Mouse (Mus musculus): ENCODE measurements at regions not wholly inside any gene's neighbourhood (a gene's known extent, or its start where the extent isn't known, plus 50 kb on each side); places are given as distances from the start of the nearest gene placed in this dataset.
A peak's percentile ranks its signal among the peaks of the same experiment; 100 is the strongest.

DNA sequence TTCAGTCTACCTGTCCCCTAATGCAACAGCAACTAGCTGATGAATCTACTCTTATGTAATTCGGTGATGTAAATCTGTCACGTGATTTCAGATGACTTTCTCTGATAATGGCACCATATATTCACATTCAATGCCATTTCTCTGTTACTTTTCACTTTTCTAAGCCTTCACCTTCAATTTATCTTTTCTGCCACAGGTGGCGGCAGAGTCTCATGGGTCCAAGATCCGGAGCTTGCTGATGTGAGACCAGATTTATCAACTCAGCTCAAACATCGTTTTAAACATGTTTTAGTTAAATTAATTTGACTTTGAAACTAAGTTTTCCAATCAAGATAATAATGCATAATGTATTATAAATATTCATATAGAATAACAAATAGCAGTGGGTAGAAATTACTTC is 148.4 kb upstream of the Cadm2 start:
- Histone ChIP-seq H3K4me3 (replicated peaks in 1 of 3; ENCODE audit: low read depth in 2 of 3, low read length in 2 of 3, poor library complexity in 1 of 3) (no peak overlapping the region), H3K9me3 (replicated peaks; ENCODE audit: low read length) (peaks cover 34% of the 10 kb centered on the region), H3K4me1 (ENCODE audit: control insufficient read depth in 1 of 2, insufficient read depth in 2 of 2) (no peaks in the 10 kb centered on the region), H3K27me3 (replicated peaks) (no peaks in the 10 kb centered on the region), H3K27ac (ENCODE audit: insufficient read depth, low read depth) (no peak overlapping the region), H3K36me3 (replicated peaks in 1 of 2; ENCODE audit: control insufficient read depth in 1 of 2, insufficient read depth in 1 of 2, low read length in 1 of 2) (no peaks in the 10 kb centered on the region), H3K79me2 (replicated peaks; ENCODE audit: control insufficient read depth, extremely low read depth, insufficient read depth, poor library complexity, severe bottlenecking) (no peaks in the 10 kb centered on the region), H3K9ac (ENCODE audit: insufficient read depth, low read depth) (no peak overlapping the region), H3K4me2 (ENCODE audit: insufficient read depth, low read depth, poor library complexity, severe bottlenecking) (no peak overlapping the region)
- dilution Hi-C loops (cut with MboI; ENCODE audit: extremely low pct_ligation_motif_present, extremely low pct_unique_long_range_greater_than_20kb, low sequenced_read_pairs) = no loop called here
- no peak for DNase-seq (ENCODE audit: extremely low read depth)
- TF ChIP-seq RAD21 (IDR thresholded peaks at IDR 0.05; ENCODE audit: low read depth, low read length) (peak; percentile 7), CTCF (conservative IDR thresholded peaks at IDR 0.05 in 1 of 2, IDR thresholded peaks at IDR 0.05 in 1 of 2; ENCODE audit: low read depth in 2 of 2, low read length in 2 of 2) (peak in 1 of 2 experiments; percentile 23; a peak in 2 of 4 replicates), USF2 (conservative IDR thresholded peaks at IDR 0.05; ENCODE audit: low read depth, low read length) (no peak)
- in situ Hi-C loops (cut with MboI; ENCODE audit: low pct_ligation_motif_present, low pct_unique_long_range_greater_than_20kb, low sequenced_read_pairs) = no loop called here

DNA sequence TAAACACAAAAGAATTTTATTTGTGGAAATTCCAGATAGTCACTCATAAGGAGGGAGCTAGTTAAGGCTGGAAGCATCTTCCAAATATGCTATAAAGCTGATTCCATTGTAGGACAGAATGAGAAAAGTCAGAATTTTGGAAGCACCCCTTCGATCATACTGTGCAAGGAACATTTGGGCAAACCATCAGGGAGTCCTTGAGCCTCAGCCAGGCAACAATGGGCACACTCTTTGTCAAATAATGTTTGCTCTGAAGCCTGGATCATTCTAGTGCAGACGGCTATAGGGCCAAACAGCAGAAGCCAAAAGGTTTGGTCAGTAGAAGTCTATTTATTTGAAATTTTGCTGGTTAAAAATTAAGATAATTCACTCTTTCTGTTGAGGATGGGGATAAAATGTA is 114.7 kb upstream of the Cadm2 start:
- no peaks in the 10 kb centered on the region for H3K79me2 ChIP-seq (replicated peaks; ENCODE audit: control insufficient read depth, extremely low read depth, insufficient read depth, poor library complexity, severe bottlenecking)
- H3K36me3 ChIP-seq (replicated peaks in 1 of 2; ENCODE audit: control insufficient read depth in 1 of 2, insufficient read depth in 1 of 2, low read length in 1 of 2) = no peaks in the 10 kb centered on the region
- no peak overlapping the region for H3K27ac ChIP-seq (ENCODE audit: insufficient read depth, low read depth)
- in situ Hi-C loops (cut with MboI; ENCODE audit: low pct_ligation_motif_present, low pct_unique_long_range_greater_than_20kb, low sequenced_read_pairs) (no loop called here), dilution Hi-C loops (cut with MboI; ENCODE audit: extremely low pct_ligation_motif_present, extremely low pct_unique_long_range_greater_than_20kb, low sequenced_read_pairs) (no loop called here)
- no peak overlapping the region for H3K9ac ChIP-seq (ENCODE audit: insufficient read depth, low read depth)
- no peak overlapping the region for H3K4me2 ChIP-seq (ENCODE audit: insufficient read depth, low read depth, poor library complexity, severe bottlenecking)
- peaks cover 27% of the 10 kb centered on the region for H3K9me3 ChIP-seq (replicated peaks; ENCODE audit: low read length)
- TF ChIP-seq MAZ (IDR thresholded peaks at IDR 0.05; ENCODE audit: low read depth, low read length) (no peak), BHLHE40 (IDR thresholded peaks at IDR 0.05; ENCODE audit: low read depth, low read length) (no peak), HCFC1 (IDR thresholded peaks at IDR 0.05; ENCODE audit: low read depth, low read length) (no peak), CHD2 (IDR thresholded peaks at IDR 0.05; ENCODE audit: low read length) (no peak), MYC (IDR thresholded peaks at IDR 0.05; ENCODE audit: low read depth, low read length) (no peak), USF1 (IDR thresholded peaks at IDR 0.05; ENCODE audit: low read depth, low read length) (no peak), JUND (conservative IDR thresholded peaks at IDR 0.05; ENCODE audit: low read depth, low read length) (no peak), RCOR1 (conservative IDR thresholded peaks at IDR 0.05; ENCODE audit: low read depth, low read length) (no peak)
- H3K4me1 ChIP-seq (ENCODE audit: control insufficient read depth in 1 of 2, insufficient read depth in 2 of 2) = no peaks in the 10 kb centered on the region
- DNase-seq (ENCODE audit: extremely low read depth) = no peak
- no peak overlapping the region for H3K4me3 ChIP-seq (replicated peaks in 1 of 3; ENCODE audit: low read depth in 2 of 3, low read length in 2 of 3, poor library complexity in 1 of 3)
- no peaks in the 10 kb centered on the region for H3K27me3 ChIP-seq (replicated peaks)

DNA sequence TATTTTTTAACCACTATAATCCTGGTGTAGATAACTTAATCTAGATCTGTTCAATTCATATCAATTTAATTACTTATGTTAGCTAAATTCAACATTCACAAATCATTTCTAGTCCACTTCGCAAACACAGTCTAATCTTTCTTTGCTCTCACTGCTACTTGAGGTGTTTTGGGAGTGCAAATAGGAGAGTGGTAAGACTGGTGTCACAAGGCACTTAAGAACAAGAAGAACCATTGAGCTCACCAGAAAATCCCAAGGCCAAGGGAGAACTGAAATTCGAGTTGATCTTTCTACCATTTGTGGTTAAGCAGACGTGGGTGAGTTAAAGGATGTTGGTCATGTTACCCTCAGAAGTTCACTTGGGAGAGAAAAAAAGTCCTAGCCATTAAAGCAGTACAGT is 77.9 kb upstream of the Cadm2 start:
- in situ Hi-C loops (cut with MboI; ENCODE audit: low pct_ligation_motif_present, low pct_unique_long_range_greater_than_20kb, low sequenced_read_pairs) (no loop called here), dilution Hi-C loops (cut with MboI; ENCODE audit: extremely low pct_ligation_motif_present, extremely low pct_unique_long_range_greater_than_20kb, low sequenced_read_pairs) (no loop called here)
- H3K79me2 ChIP-seq (replicated peaks; ENCODE audit: control insufficient read depth, extremely low read depth, insufficient read depth, poor library complexity, severe bottlenecking) = no peaks in the 10 kb centered on the region
- no peak overlapping the region for H3K4me3 ChIP-seq (replicated peaks in 1 of 3; ENCODE audit: low read depth in 2 of 3, low read length in 2 of 3, poor library complexity in 1 of 3)
- peaks cover 42% of the 10 kb centered on the region for H3K9me3 ChIP-seq (replicated peaks; ENCODE audit: low read length)
- H3K4me1 ChIP-seq (ENCODE audit: control insufficient read depth in 1 of 2, insufficient read depth in 2 of 2) = no peaks in the 10 kb centered on the region
- no peaks in the 10 kb centered on the region for H3K36me3 ChIP-seq (replicated peaks in 1 of 2; ENCODE audit: control insufficient read depth in 1 of 2, insufficient read depth in 1 of 2, low read length in 1 of 2)
- no peak overlapping the region for H3K9ac ChIP-seq (ENCODE audit: insufficient read depth, low read depth)
- no peak overlapping the region for H3K27ac ChIP-seq (ENCODE audit: insufficient read depth, low read depth)
- no peaks in the 10 kb centered on the region for H3K27me3 ChIP-seq (replicated peaks)
- TF ChIP-seq TCF12 (IDR thresholded peaks at IDR 0.05; ENCODE audit: low read depth, low read length) (no peak), CTCF (conservative IDR thresholded peaks at IDR 0.05 in 1 of 2, IDR thresholded peaks at IDR 0.05 in 1 of 2; ENCODE audit: low read depth in 2 of 2, low read length in 2 of 2) (no peak), USF2 (conservative IDR thresholded peaks at IDR 0.05; ENCODE audit: low read depth, low read length) (no peak)
- DNase-seq (ENCODE audit: extremely low read depth) = no peak
- H3K4me2 ChIP-seq (ENCODE audit: insufficient read depth, low read depth, poor library complexity, severe bottlenecking) = no peak overlapping the region
